Mouse (Mus musculus): ENCODE results near the gene Dhx58. TPM values are rescaled to one million over a fixed set of nuclear protein-coding genes. Genes with fewer than 3 reads are reported as not detected.

Dhx58 gene
- polyA plus RNA-seq, 1 experiment from 2014 or later, result 3.0 TPM

- H3K27ac ChIP-seq, result no peak overlapping the region
- 84% methylated on average over 4 of the region's 4 CpGs for WGBS
- no peaks in the 10 kb centered on the region for H3K9me3 ChIP-seq
- no peak for ATAC-seq (ENCODE audit: low FRiP score)
- peak overlapping the region; percentile 77 for H3K4me2 ChIP-seq
- H3K9ac ChIP-seq, result peak overlapping the region; percentile 97
- peaks cover 26% of the 10 kb centered on the region for H3K4me1 ChIP-seq (replicated peaks)
- H3K4me3 ChIP-seq, result peak overlapping the region; percentile 79
- H3K27me3 ChIP-seq, result peaks cover 4% of the 10 kb centered on the region; the same call in 1 of the 2 replicates
- peaks cover 26% of the 10 kb centered on the region for H3K36me3 ChIP-seq
Observed at GRCm38 (mm10) chr11:100736746-100737080, 32.6 kb upstream of the Dhx58 start.

- Histone ChIP-seq H3K4me3 (0 out of 2 replicates have a peak overlapping the region, but pooled peaks have one; percentile 79), H3K9ac (peak overlapping the region; percentile 31; the same call in 1 of the 2 replicates)
- no peak for ATAC-seq (ENCODE audit: low FRiP score)
Observed at GRCm38 (mm10) chr11:100735954-100736745, 32.1 kb upstream of the Dhx58 start.

GRCm38 (mm10) chr11:100735134-100735865 is 31.2 kb upstream of the Dhx58 start:
- Histone ChIP-seq H3K36me3 (peaks cover 20% of the 10 kb centered on the region), H3K4me2 (peak overlapping the region; percentile 15; the same call in 1 of the 2 replicates), H3K4me3 (no peak overlapping the region), H3K9me3 (no peaks in the 10 kb centered on the region), H3K4me1 (replicated peaks) (peaks cover 26% of the 10 kb centered on the region), H3K27me3 (no peaks in the 10 kb centered on the region), H3K27ac (no peak overlapping the region), H3K9ac (no peak overlapping the region)
- WGBS, result 89% methylated on average over 9 of the region's 9 CpGs
- ATAC-seq (ENCODE audit: low FRiP score), result no peak

More at GRCm38 (mm10) chr11:100735954-100736745, 32.1 kb upstream of the Dhx58 start:
- Histone ChIP-seq H3K4me1 (replicated peaks) (peaks cover 26% of the 10 kb centered on the region), H3K4me2 (peak overlapping the region; percentile 77), H3K9me3 (no peaks in the 10 kb centered on the region), H3K27me3 (no peaks in the 10 kb centered on the region; the same call in 1 of the 2 replicates), H3K27ac (no peak overlapping the region), H3K36me3 (peaks cover 21% of the 10 kb centered on the region)
- WGBS, result 86% methylated on average over 14 of the region's 14 CpGs

GRCm38 (mm10) chr11:100730477-100731205 is 26.6 kb upstream of the Dhx58 start:
- no peak for ATAC-seq (ENCODE audit: low FRiP score)
- Histone ChIP-seq H3K4me3 (no peak overlapping the region), H3K4me1 (replicated peaks) (peaks cover 2% of the 10 kb centered on the region), H3K9ac (no peak overlapping the region), H3K27ac (no peak overlapping the region), H3K27me3 (no peaks in the 10 kb centered on the region), H3K36me3 (peaks cover 32% of the 10 kb centered on the region), H3K9me3 (no peaks in the 10 kb centered on the region), H3K4me2 (no peak overlapping the region)
- 89% methylated on average over 6 of the region's 6 CpGs for WGBS

GRCm38 (mm10) chr11:100729976-100730375 is 25.9 kb upstream of the Dhx58 start:
- Histone ChIP-seq H3K27me3 (no peaks in the 10 kb centered on the region), H3K9ac (no peak overlapping the region), H3K9me3 (no peaks in the 10 kb centered on the region), H3K36me3 (peaks cover 30% of the 10 kb centered on the region), H3K27ac (no peak overlapping the region), H3K4me3 (no peak overlapping the region), H3K4me2 (no peak overlapping the region), H3K4me1 (replicated peaks) (no peaks in the 10 kb centered on the region)
- WGBS, result 94% methylated on average over 4 of the region's 4 CpGs
- ATAC-seq (ENCODE audit: low FRiP score), result no peak

- WGBS, result 87% methylated on average over 6 of the region's 6 CpGs
- H3K9me3 ChIP-seq, result no peaks in the 10 kb centered on the region
- H3K27ac ChIP-seq, result no peak overlapping the region
- H3K4me1 ChIP-seq (replicated peaks), result no peaks in the 10 kb centered on the region
- H3K36me3 ChIP-seq, result peaks cover 30% of the 10 kb centered on the region
- ATAC-seq (ENCODE audit: low FRiP score), result no peak
- H3K4me2 ChIP-seq, result no peak overlapping the region
- no peaks in the 10 kb centered on the region for H3K27me3 ChIP-seq
- no peak overlapping the region for H3K9ac ChIP-seq
- H3K4me3 ChIP-seq, result no peak overlapping the region
Observed at GRCm38 (mm10) chr11:100728601-100729000, 24.5 kb upstream of the Dhx58 start.

- WGBS, result 99% methylated on average over 3 of the region's 3 CpGs
- Histone ChIP-seq H3K36me3 (peaks cover 19% of the 10 kb centered on the region), H3K27me3 (no peaks in the 10 kb centered on the region), H3K9ac (no peak overlapping the region), H3K9me3 (no peaks in the 10 kb centered on the region), H3K4me1 (replicated peaks) (peaks cover 4% of the 10 kb centered on the region), H3K4me3 (no peak overlapping the region), H3K27ac (no peak overlapping the region), H3K4me2 (no peak overlapping the region)
- no peak for ATAC-seq (ENCODE audit: low FRiP score)
Observed at GRCm38 (mm10) chr11:100727201-100727600, 23.1 kb upstream of the Dhx58 start.

GRCm38 (mm10) chr11:100724919-100725512 is 20.9 kb upstream of the Dhx58 start:
- Histone ChIP-seq H3K4me1 (replicated peaks) (peaks cover 23% of the 10 kb centered on the region), H3K36me3 (peaks cover 13% of the 10 kb centered on the region), H3K27me3 (no peaks in the 10 kb centered on the region), H3K4me3 (no peak overlapping the region), H3K27ac (0 out of 2 replicates have a peak overlapping the region, but pooled peaks have one; percentile 1), H3K9ac (no peak overlapping the region), H3K9me3 (no peaks in the 10 kb centered on the region), H3K4me2 (no peak overlapping the region)
- no peak for ATAC-seq (ENCODE audit: low FRiP score)
- WGBS, result 61% methylated on average over 5 of the region's 5 CpGs

- ATAC-seq (ENCODE audit: low FRiP score), result no peak
- peak overlapping the region; percentile 24; the same call in 1 of the 2 replicates for H3K27ac ChIP-seq
- no peak overlapping the region for H3K4me3 ChIP-seq
Observed at GRCm38 (mm10) chr11:100722493-100723028, 18.5 kb upstream of the Dhx58 start.

GRCm38 (mm10) chr11:100721776-100722492 is 17.9 kb upstream of the Dhx58 start:
- no peak overlapping the region for H3K4me3 ChIP-seq
- no peak overlapping the region for H3K4me2 ChIP-seq
- WGBS, result 76% methylated on average over 8 of the region's 8 CpGs
- peaks cover 30% of the 10 kb centered on the region for H3K36me3 ChIP-seq
- H3K27me3 ChIP-seq, result no peaks in the 10 kb centered on the region
- peak overlapping the region; percentile 24; the same call in 1 of the 2 replicates for H3K27ac ChIP-seq
- H3K9ac ChIP-seq, result no peak overlapping the region
- H3K9me3 ChIP-seq, result no peaks in the 10 kb centered on the region
- no peak for ATAC-seq (ENCODE audit: low FRiP score)
- H3K4me1 ChIP-seq (replicated peaks), result peaks cover 28% of the 10 kb centered on the region

More at GRCm38 (mm10) chr11:100722493-100723028, 18.5 kb upstream of the Dhx58 start:
- WGBS, result 57% methylated on average over 2 of the region's 2 CpGs
- Histone ChIP-seq H3K9ac (no peak overlapping the region; the same call in 1 of the 2 replicates), H3K27me3 (no peaks in the 10 kb centered on the region), H3K4me2 (no peak overlapping the region), H3K4me1 (replicated peaks) (peaks cover 28% of the 10 kb centered on the region), H3K36me3 (peaks cover 24% of the 10 kb centered on the region), H3K9me3 (no peaks in the 10 kb centered on the region)

GRCm38 (mm10) chr11:100721254-100721653 is 17.2 kb upstream of the Dhx58 start:
- no peak for ATAC-seq (ENCODE audit: low FRiP score)
- Histone ChIP-seq H3K9ac (no peak overlapping the region), H3K36me3 (peaks cover 36% of the 10 kb centered on the region), H3K4me3 (no peak overlapping the region), H3K9me3 (no peaks in the 10 kb centered on the region), H3K4me1 (replicated peaks) (peaks cover 28% of the 10 kb centered on the region), H3K27me3 (no peaks in the 10 kb centered on the region), H3K4me2 (no peak overlapping the region), H3K27ac (peak overlapping the region; percentile 67; the same call in 1 of the 2 replicates)
- WGBS, result 75% methylated on average over 4 of the region's 4 CpGs

Data from hindbrain, embryonic 13.5 days (tissue).